Mouse (Mus musculus): ENCODE measurements around the gene Ccdc80.

- TF ChIP-seq POLR2A (IDR thresholded peaks at IDR 0.05; ENCODE audit: insufficient read length, low read depth) (no peak), MYOD1 (IDR thresholded peaks at IDR 0.05; ENCODE audit: control insufficient read depth in 1 of 3, insufficient read length in 2 of 3, low read depth in 2 of 3) (peak in 1 of 3 experiments; percentile 7), POLR2AphosphoS2 (IDR thresholded peaks at IDR 0.05; ENCODE audit: insufficient read length, low read depth) (no peak), REST (IDR thresholded peaks at IDR 0.05; ENCODE audit: insufficient read depth, insufficient read length) (no peak)
Observed at GRCm38 (mm10) chr16:45110498-45110897, 17.3 kb downstream of the Ccdc80 start.

Data from myocyte (in vitro differentiated cells).